Mouse (Mus musculus): Measurements from ENCODE around the gene Ddx54. TPM values are rescaled to one million over a fixed set of nuclear protein-coding genes. Genes with fewer than 3 reads are reported as not detected.
A peak's percentile ranks its signal among the peaks of the same experiment; 100 is the strongest.

Ddx54 gene
- polyA plus RNA-seq, 1 experiment, result 20.4 TPM

DNA sequence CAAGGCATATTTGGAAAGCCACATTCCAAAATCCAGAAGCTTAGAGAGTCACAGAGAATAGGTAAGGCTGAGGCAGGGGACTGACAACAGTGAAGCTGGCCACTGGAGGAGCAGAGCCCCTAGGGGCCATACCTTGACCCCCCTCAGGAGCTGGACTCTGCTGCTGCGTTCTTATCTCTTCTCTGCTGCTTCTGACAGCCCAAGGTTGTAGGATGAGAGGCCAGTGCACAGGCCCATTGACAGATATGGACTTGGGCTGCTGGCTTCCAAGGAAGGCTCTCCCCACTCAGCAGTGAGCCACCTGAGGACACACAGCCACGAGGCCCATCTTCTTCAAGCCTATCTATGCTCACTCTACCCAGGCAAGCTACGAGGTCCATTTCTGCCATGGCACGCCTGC, 43.6 kb upstream of the Ddx54 start:
- no peak for TF ChIP-seq CTCF (IDR thresholded peaks at IDR 0.05; ENCODE audit: low read depth, low read length)
- TF ChIP-seq POLR2A (IDR thresholded peaks at IDR 0.05; ENCODE audit: borderline replicate concordance, low read depth, low read length), result no peak
- Histone ChIP-seq H3K4me1 (ENCODE audit: control insufficient read depth, insufficient read depth, low read length) (peaks cover 64% of the 10 kb centered on the region), H3K27ac (ENCODE audit: insufficient read depth, low read depth, low read length) (no peak overlapping the region), H3K4me3 (ENCODE audit: insufficient read depth, low read length) (no peak overlapping the region)

GRCm38 (mm10) chr5:120569791-120570190, 42.7 kb upstream of the Ddx54 start:
- no peak for TF ChIP-seq POLR2A (IDR thresholded peaks at IDR 0.05; ENCODE audit: borderline replicate concordance, low read depth, low read length)
- 0 out of 2 replicates have a peak, but pooled peaks have one; percentile 5 for TF ChIP-seq CTCF (IDR thresholded peaks at IDR 0.05; ENCODE audit: low read depth, low read length)
- H3K4me3 ChIP-seq (ENCODE audit: insufficient read depth, low read length), result no peak overlapping the region
- H3K4me1 ChIP-seq (ENCODE audit: control insufficient read depth, insufficient read depth, low read length), result peaks cover 70% of the 10 kb centered on the region
- peak overlapping the region; percentile 89 for H3K27ac ChIP-seq (ENCODE audit: insufficient read depth, low read depth, low read length)

GRCm38 (mm10) chr5:120570289-120570897, 42.1 kb upstream of the Ddx54 start:
- peak overlapping the region; percentile 89 for H3K27ac ChIP-seq (ENCODE audit: insufficient read depth, low read depth, low read length)
- H3K4me1 ChIP-seq (ENCODE audit: control insufficient read depth, insufficient read depth, low read length), result peaks cover 71% of the 10 kb centered on the region
- no peak overlapping the region for H3K4me3 ChIP-seq (ENCODE audit: insufficient read depth, low read length)

DNA sequence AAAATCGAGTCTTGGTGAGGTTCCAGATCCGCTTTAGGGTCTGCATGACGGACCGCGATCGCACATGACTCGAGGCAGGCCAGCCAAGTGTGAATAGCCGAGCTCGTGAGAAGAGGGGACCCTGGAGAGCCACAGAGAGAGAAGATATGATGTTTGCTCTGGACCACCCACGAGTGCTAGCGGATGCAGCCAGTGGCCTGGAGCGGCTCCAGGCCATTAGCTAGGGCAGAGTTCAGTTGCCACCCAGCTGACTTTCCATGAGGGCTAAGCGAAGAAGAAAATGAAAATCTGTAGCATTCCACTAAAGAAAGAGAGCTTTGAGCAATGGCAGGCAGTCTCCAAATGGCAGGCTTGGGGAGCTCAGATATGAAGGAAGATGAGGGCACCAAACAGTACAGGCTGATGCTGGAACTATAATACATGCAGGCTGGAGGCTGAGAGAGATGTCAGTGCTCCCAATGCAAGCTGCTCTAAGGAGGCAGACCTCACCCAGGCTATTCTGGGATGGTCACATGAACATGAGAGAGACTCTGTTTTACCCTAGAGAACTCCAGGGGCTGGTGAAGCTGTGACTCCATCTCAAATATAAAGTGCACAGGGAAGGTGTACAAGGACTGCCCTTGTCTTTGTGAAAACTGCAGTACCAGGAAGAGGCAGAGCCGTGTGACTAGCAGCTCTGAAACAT, 41.3 kb upstream of the Ddx54 start:
- H3K4me3 ChIP-seq (ENCODE audit: insufficient read depth, low read length), result no peak overlapping the region
- peak overlapping the region; percentile 89 for H3K27ac ChIP-seq (ENCODE audit: insufficient read depth, low read depth, low read length)
- no peak for TF ChIP-seq CTCF (IDR thresholded peaks at IDR 0.05; ENCODE audit: low read depth, low read length)
- H3K4me1 ChIP-seq (ENCODE audit: control insufficient read depth, insufficient read depth, low read length), result peaks cover 71% of the 10 kb centered on the region

More at GRCm38 (mm10) chr5:120570289-120570897, 42.1 kb upstream of the Ddx54 start:
- TF ChIP-seq CTCF (IDR thresholded peaks at IDR 0.05; ENCODE audit: low read depth, low read length) (no peak), POLR2A (IDR thresholded peaks at IDR 0.05; ENCODE audit: borderline replicate concordance, low read depth, low read length) (no peak)

DNA sequence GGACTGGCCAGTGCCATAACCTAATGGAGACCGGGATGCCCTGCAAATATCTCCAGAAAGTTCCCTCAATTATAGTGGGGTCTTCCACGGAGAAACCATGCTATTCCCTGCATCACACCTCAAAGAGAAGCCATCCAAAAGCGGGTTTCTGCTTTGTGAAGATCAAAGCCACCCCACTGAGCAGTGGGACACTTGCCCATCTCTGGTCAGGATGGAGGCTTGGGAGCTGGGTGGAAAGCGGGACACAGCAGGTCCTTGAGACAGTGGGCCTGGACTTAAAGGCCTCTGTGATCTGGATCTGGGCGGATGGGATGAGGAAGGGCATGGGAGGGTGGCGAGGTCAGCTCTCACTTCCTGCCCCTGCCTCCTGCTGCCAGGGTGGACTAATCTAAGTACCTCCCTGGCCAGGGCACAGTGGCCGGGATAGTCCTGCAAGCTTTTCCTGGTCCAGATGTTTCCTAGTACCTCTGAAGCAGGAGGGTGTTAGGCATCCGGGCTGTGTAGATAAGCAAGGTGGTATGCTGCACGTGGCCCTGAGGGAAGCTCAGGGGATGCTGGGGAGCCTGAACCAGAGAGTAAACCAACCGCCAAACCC, 38.0 kb upstream of the Ddx54 start:
- peaks cover 79% of the 10 kb centered on the region for H3K4me1 ChIP-seq (ENCODE audit: control insufficient read depth, insufficient read depth, low read length)
- H3K4me3 ChIP-seq (ENCODE audit: insufficient read depth, low read length), result no peak overlapping the region
- no peak overlapping the region for H3K27ac ChIP-seq (ENCODE audit: insufficient read depth, low read depth, low read length)
- TF ChIP-seq POLR2A (IDR thresholded peaks at IDR 0.05; ENCODE audit: borderline replicate concordance, low read depth, low read length), result no peak
- no peak for TF ChIP-seq CTCF (IDR thresholded peaks at IDR 0.05; ENCODE audit: low read depth, low read length)

DNA sequence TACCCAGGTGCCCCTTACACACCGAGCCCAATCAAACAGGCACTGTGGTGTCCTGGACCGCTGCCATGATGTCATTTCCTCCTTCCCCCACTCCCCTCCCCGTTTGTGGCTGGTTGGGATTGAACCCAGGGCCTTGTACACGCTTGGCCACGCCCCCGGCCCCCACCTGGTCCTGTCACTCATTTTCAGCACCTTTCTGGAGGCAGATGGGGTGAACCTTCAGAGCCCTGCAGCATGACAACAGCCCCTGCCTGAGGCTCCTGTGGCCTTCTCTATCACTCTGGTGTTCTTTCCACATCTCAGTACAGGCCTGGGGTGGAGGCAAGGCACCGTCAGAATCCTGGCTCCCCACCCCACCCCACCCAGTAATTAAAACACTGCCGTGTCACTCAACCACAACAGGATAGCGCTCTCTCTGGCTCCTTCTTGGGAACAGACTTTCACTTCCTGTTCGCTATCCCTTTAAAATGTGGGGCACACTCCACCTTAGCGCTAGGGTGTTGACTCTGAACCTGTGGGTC, 35.7 kb upstream of the Ddx54 start:
- no peak overlapping the region for H3K4me3 ChIP-seq (ENCODE audit: insufficient read depth, low read length)
- H3K4me1 ChIP-seq (ENCODE audit: control insufficient read depth, insufficient read depth, low read length), result peaks cover 64% of the 10 kb centered on the region
- no peak for TF ChIP-seq POLR2A (IDR thresholded peaks at IDR 0.05; ENCODE audit: borderline replicate concordance, low read depth, low read length)
- no peak for TF ChIP-seq CTCF (IDR thresholded peaks at IDR 0.05; ENCODE audit: low read depth, low read length)
- peak overlapping the region; percentile 17; the same call in 1 of the 2 replicates for H3K27ac ChIP-seq (ENCODE audit: insufficient read depth, low read depth, low read length)

DNA sequence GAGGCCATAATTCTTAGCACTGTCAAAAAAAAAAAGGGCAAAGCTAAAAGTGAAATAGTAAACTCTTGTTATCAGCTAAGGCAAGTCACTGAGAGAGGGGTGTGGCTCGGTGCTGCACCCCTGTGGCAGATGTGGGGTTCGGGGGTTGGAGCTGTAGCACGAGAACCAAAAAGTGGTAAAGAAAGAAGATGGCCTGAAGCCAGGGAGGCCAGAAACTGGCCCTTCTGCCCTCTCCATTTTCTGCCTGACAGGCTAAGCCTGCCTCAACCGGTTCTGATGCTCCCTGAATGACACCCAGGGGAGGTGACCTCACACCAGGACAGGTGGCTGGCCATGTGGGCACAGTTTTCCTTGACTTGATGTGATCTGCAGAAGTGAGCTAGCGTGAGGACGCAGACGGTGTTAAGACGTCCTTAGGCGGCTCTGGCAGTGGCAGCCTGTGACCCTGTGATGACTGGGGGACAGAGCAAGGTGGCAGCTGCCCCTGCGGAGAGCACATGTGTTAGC, 34.6 kb upstream of the Ddx54 start:
- Histone ChIP-seq H3K27ac (ENCODE audit: insufficient read depth, low read depth, low read length) (peak overlapping the region; percentile 57; the same call in 1 of the 2 replicates), H3K4me3 (ENCODE audit: insufficient read depth, low read length) (no peak overlapping the region), H3K4me1 (ENCODE audit: control insufficient read depth, insufficient read depth, low read length) (peaks cover 56% of the 10 kb centered on the region)
- no peak for TF ChIP-seq CTCF (IDR thresholded peaks at IDR 0.05; ENCODE audit: low read depth, low read length)
- no peak for TF ChIP-seq POLR2A (IDR thresholded peaks at IDR 0.05; ENCODE audit: borderline replicate concordance, low read depth, low read length)

GRCm38 (mm10) chr5:120578504-120579081, 33.9 kb upstream of the Ddx54 start:
- TF ChIP-seq CTCF (IDR thresholded peaks at IDR 0.05; ENCODE audit: low read depth, low read length), result no peak
- TF ChIP-seq POLR2A (IDR thresholded peaks at IDR 0.05; ENCODE audit: borderline replicate concordance, low read depth, low read length), result no peak
- Histone ChIP-seq H3K4me3 (ENCODE audit: insufficient read depth, low read length) (no peak overlapping the region), H3K27ac (ENCODE audit: insufficient read depth, low read depth, low read length) (peak overlapping the region; percentile 57), H3K4me1 (ENCODE audit: control insufficient read depth, insufficient read depth, low read length) (peaks cover 59% of the 10 kb centered on the region)

DNA sequence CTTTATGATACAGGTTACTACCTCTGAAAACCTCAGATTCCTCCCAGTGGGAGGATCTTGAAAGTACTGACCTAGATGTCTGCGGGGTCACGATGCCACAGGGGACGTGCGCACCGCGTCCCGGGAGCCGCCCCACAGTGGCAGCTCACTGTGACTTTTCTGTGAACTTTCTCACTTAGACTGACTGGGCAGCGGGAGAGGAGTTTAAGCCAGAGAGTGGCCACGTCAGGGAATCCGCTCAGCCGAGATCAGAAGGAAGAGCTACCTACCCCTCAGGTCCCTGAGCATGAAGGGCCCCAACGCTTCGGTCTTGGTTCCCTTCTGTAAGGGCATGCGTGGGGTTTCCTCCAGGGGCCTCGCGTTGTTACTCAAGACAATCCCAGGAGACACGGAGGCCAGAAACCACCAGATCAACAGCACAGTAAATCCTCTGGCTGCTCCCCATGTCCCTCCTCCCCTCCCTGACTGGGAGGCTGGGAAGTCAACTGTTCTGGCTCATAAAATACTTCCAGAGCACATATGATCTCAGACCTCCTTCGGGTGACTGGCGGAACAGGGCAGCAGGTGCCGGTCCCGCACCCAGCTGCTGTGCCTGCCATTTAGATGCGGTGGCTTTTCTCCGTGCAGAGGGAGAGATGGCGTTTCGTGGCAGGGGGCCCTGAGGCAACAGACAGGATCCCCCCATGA, 33.2 kb upstream of the Ddx54 start:
- Histone ChIP-seq H3K4me1 (ENCODE audit: control insufficient read depth, insufficient read depth, low read length) (peaks cover 61% of the 10 kb centered on the region), H3K4me3 (ENCODE audit: insufficient read depth, low read length) (peak overlapping the region; percentile 15), H3K27ac (ENCODE audit: insufficient read depth, low read depth, low read length) (peak overlapping the region; percentile 75)
- TF ChIP-seq POLR2A (IDR thresholded peaks at IDR 0.05; ENCODE audit: borderline replicate concordance, low read depth, low read length) (no peak), CTCF (IDR thresholded peaks at IDR 0.05; ENCODE audit: low read depth, low read length) (no peak)
